Mouse (Mus musculus): Measurements from ENCODE around the gene Dock4. TPM values are rescaled to one million over a fixed set of nuclear protein-coding genes. Genes with fewer than 3 reads are reported as not detected.
"Not testable (repeated sequence)": the region's sequence is repeated elsewhere in the genome, so short reads cannot be mapped to it uniquely, and the experiment has no call there.

The Dock4 gene
- polyA plus RNA-seq, 1 experiment from 2014 or later: 34.3 TPM

DNA sequence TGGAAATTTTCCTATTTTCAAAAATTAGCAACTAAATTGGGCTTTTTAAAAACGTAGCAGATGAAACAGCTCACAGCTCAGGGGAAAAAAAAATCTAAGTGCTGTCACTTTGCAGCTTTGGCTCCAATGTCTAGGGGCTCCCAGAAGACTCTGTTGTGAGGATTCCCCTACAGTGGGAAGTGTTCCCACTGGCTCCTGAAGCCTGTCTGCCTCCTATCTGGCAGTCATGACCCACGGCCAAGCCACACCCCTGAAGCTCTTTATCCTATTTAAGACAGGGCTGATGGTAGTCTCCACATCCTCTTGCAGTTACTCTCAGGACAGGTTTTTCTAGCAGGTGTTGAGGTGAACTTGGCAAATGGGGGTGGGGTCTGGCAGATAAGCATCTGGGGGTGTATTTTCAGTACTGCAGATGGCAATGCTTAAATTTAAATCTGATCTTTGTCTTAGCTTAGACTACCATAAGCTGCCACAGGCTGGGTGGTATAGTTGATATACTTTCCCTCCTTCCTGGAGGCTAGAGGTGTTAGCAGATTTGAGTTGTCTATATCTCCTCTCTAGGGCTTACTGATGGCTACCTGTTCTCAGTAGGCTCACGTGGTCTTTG, 397.8 kb downstream of the Dock4 start:
- no peak for DNase-seq
- WGBS: 72% methylated on average over 3 of the region's 3 CpGs
- Histone ChIP-seq H3K4me2 (ENCODE audit: low read length) (no peak overlapping the region), H3K4me1 (ENCODE audit: control insufficient read depth, insufficient read depth, low read length) (no peaks in the 10 kb centered on the region), H3K36me3 (ENCODE audit: control insufficient read depth, insufficient read depth, low read length) (peaks cover 9% of the 10 kb centered on the region; the same call in 1 of the 2 replicates), H3K4me3 (replicated peaks; ENCODE audit: low read depth, low read length) (no peak overlapping the region), H3K9me3 (ENCODE audit: control insufficient read depth, low read length) (no peaks in the 10 kb centered on the region), H3K27ac (replicated peaks; ENCODE audit: low read depth, low read length) (no peak overlapping the region), H3K27me3 (ENCODE audit: control insufficient read depth, insufficient read depth, low read length) (no peaks in the 10 kb centered on the region), H3K9ac (replicated peaks; ENCODE audit: low read length) (no peak overlapping the region)
- no peak for ATAC-seq (ENCODE audit: low FRiP score, low TSS enrichment)

DNA sequence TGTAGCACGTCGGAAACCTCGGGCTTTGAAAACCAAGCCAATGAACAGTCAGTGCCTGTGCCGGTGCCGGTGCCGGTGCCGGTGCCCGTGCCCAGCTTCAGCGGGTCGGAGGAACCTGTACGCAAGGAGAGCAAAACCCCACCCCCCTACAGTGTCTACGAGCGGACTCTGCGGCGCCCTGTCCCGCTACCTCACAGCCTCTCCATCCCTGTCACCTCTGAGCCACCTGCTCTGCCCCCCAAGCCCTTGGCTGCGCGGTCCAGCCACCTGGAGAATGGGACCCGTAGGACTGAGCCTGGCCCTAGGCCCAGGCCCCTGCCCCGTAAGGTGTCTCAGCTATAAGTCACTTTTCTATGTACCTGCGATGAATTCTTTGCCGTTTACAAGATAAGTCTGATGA, 398.6 kb downstream of the Dock4 start:
- peaks cover 4% of the 10 kb centered on the region; the same call in 1 of the 2 replicates for H3K36me3 ChIP-seq (ENCODE audit: control insufficient read depth, insufficient read depth, low read length)
- no peaks in the 10 kb centered on the region for H3K4me1 ChIP-seq (ENCODE audit: control insufficient read depth, insufficient read depth, low read length)
- 92% methylated on average over 22 of the region's 22 CpGs for WGBS
- H3K4me2 ChIP-seq (ENCODE audit: low read length): no peak overlapping the region
- H3K27me3 ChIP-seq (ENCODE audit: control insufficient read depth, insufficient read depth, low read length): no peaks in the 10 kb centered on the region
- DNase-seq (no peak), ATAC-seq (ENCODE audit: low FRiP score, low TSS enrichment) (0 out of 2 replicates have a peak, but pooled peaks have one; percentile 5)
- no peak overlapping the region for H3K9ac ChIP-seq (replicated peaks; ENCODE audit: low read length)
- H3K9me3 ChIP-seq (ENCODE audit: control insufficient read depth, low read length): no peaks in the 10 kb centered on the region
- H3K27ac ChIP-seq (replicated peaks; ENCODE audit: low read depth, low read length): no peak overlapping the region
- H3K4me3 ChIP-seq (replicated peaks; ENCODE audit: low read depth, low read length): no peak overlapping the region

DNA sequence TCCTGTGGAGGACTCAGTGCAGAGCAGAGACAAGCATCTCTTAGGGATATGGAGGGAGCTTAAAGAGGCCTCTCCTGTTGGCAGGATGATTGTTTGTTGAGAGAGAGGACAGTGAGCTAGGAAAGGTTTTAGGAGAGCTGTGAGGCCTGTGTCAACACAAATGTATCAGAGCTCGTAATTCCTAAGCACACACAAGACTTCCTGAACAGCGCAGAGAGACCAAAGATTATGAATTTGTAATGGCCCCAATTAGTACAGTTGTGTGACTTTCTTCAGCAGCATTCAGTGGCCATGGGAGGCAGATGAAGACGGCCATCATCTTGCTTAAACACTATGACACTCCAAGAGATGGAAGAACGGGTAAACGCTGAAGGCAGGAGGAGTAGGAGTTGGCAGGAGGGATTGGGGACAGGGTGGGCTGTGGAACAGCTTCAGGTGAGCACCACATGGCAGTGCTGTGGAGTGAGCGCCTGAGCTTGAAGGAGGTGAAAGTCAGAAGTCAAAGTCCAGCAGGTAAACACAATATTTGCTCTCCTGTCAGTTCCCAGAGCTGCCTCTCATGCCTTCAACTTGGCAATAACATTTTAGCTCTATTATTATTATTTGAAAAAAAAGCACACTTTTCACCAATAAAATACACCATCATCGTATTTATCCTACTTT, 409.1 kb downstream of the Dock4 start:
- H3K9me3 ChIP-seq (ENCODE audit: control insufficient read depth, low read length): no peaks in the 10 kb centered on the region
- ATAC-seq (ENCODE audit: low FRiP score, low TSS enrichment) (no peak), DNase-seq (no peak)
- no peaks in the 10 kb centered on the region for H3K4me1 ChIP-seq (ENCODE audit: control insufficient read depth, insufficient read depth, low read length)
- no peak overlapping the region for H3K9ac ChIP-seq (replicated peaks; ENCODE audit: low read length)
- 90% methylated on average over 7 of the region's 7 CpGs for WGBS
- H3K4me3 ChIP-seq (replicated peaks; ENCODE audit: low read depth, low read length): no peak overlapping the region
- no peak overlapping the region for H3K4me2 ChIP-seq (ENCODE audit: low read length)
- H3K27me3 ChIP-seq (ENCODE audit: control insufficient read depth, insufficient read depth, low read length): no peaks in the 10 kb centered on the region
- H3K27ac ChIP-seq (replicated peaks; ENCODE audit: low read depth, low read length): no peak overlapping the region
- no peaks in the 10 kb centered on the region for H3K36me3 ChIP-seq (ENCODE audit: control insufficient read depth, insufficient read depth, low read length)

DNA sequence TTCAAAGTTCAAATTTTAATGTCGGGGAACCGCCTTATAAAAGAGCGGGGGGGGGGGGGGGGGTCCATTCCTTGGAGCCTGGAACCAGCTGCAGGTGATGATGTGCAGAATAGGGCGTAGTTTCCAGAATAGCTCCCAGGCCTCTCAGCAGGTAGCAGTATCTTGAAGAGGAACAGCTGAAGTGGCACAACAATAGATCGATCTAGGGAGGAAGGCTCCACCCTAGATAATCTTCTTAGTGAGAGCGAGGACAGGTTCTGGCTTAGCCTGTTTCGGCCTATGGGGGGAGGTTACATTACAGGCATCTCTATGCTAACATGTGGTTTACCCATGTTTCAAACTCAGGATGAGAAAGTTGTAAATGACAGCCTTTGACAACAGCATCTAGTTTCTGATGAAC, 411.7 kb downstream of the Dock4 start:
- no peaks in the 10 kb centered on the region for H3K9me3 ChIP-seq (ENCODE audit: control insufficient read depth, low read length)
- no peaks in the 10 kb centered on the region for H3K27me3 ChIP-seq (ENCODE audit: control insufficient read depth, insufficient read depth, low read length)
- no peak for DNase-seq
- no peak overlapping the region for H3K4me3 ChIP-seq (replicated peaks; ENCODE audit: low read depth, low read length)
- WGBS: 81% methylated on average over 7 of the region's 7 CpGs
- no peak overlapping the region for H3K27ac ChIP-seq (replicated peaks; ENCODE audit: low read depth, low read length)
- no peaks in the 10 kb centered on the region for H3K4me1 ChIP-seq (ENCODE audit: control insufficient read depth, insufficient read depth, low read length)
- no peak for ATAC-seq (ENCODE audit: low FRiP score, low TSS enrichment)
- H3K9ac ChIP-seq (replicated peaks; ENCODE audit: low read length): no peak overlapping the region
- H3K36me3 ChIP-seq (ENCODE audit: control insufficient read depth, insufficient read depth, low read length): no peaks in the 10 kb centered on the region
- no peak overlapping the region for H3K4me2 ChIP-seq (ENCODE audit: low read length)

DNA sequence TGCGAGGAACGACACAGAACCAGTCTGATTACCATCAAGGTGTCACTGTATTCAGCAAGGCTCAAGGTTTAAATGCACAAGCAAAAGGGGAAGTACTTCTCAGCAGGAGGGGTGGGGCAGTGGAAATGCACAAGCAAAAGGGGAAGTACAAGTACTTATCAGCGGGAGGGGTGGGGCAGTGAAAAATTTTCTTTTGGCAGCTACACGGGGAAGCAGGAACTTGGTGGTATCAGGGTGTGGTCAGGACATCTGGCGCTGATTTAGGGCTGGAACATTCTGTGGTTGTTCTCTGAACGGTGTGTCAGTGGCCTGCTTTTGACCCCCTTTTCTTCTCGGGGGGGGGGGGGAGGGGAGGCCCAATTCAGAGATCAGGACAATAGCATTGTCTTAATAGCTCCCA, 413.0 kb downstream of the Dock4 start:
- not testable (repeated sequence) for DNase-seq

DNA sequence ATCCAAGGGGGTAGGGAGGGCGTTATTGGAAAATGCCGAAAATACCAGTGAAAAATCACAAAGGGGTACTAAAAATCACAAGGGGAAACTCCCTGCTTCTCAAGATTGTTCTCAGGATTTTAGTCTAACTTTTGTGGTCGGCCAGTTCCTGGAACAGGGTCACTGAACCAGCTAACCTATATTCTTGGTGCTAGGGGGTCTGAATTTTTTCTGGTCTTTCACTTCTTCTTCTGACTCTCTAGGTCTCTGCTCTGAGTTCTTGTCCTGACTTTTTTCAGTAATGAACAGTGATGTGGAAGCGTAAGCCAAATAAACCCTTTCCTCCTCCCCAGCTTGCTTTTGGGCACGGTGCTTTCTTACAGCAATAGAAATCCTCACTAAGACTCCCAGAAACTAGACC, 424.6 kb downstream of the Dock4 start:
- WGBS: 95% methylated on average over 5 of the region's 5 CpGs
- no peaks in the 10 kb centered on the region for H3K27me3 ChIP-seq (ENCODE audit: control insufficient read depth, insufficient read depth, low read length)
- no peaks in the 10 kb centered on the region for H3K9me3 ChIP-seq (ENCODE audit: control insufficient read depth, low read length)
- H3K4me2 ChIP-seq (ENCODE audit: low read length): no peak overlapping the region
- H3K36me3 ChIP-seq (ENCODE audit: control insufficient read depth, insufficient read depth, low read length): no peaks in the 10 kb centered on the region
- H3K4me3 ChIP-seq (replicated peaks; ENCODE audit: low read depth, low read length): no peak overlapping the region
- no peak overlapping the region for H3K9ac ChIP-seq (replicated peaks; ENCODE audit: low read length)
- no peak overlapping the region for H3K27ac ChIP-seq (replicated peaks; ENCODE audit: low read depth, low read length)
- no peak for DNase-seq
- H3K4me1 ChIP-seq (ENCODE audit: control insufficient read depth, insufficient read depth, low read length): no peaks in the 10 kb centered on the region
- ATAC-seq (ENCODE audit: low FRiP score, low TSS enrichment): no peak

More for the DNA sequence above, 413.0 kb downstream of the Dock4 start:
- H3K4me3 ChIP-seq (replicated peaks; ENCODE audit: low read depth, low read length); H3K27ac ChIP-seq (replicated peaks; ENCODE audit: low read depth, low read length); H3K4me1 ChIP-seq (ENCODE audit: control insufficient read depth, insufficient read depth, low read length); H3K4me2 ChIP-seq (ENCODE audit: low read length); H3K9me3 ChIP-seq (ENCODE audit: control insufficient read depth, low read length); H3K27me3 ChIP-seq (ENCODE audit: control insufficient read depth, insufficient read depth, low read length); ATAC-seq (ENCODE audit: low FRiP score, low TSS enrichment); H3K36me3 ChIP-seq (ENCODE audit: control insufficient read depth, insufficient read depth, low read length); H3K9ac ChIP-seq (replicated peaks; ENCODE audit: low read length): not testable (repeated sequence)
- WGBS: 95% methylated on average over 7 of the region's 7 CpGs

DNA sequence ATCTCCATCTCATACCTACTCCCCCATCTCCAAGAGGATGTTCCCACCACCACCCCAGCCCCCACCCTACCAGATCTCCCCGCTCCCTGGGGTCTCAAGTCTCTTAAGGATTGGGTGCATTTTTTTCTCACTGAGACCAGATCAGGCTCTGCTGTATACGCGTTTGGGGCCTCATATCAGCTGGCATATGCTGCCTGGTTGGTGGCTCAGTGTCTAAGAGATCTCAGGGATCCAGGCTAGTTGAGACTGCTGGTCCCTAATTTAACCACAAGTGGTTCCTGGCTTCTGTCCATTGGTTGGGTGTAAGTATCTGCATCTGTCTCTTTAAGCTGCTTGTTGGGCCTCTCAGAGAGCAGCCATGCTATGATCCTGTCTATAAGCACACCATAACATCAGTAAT, 427.0 kb downstream of the Dock4 start:
- Histone ChIP-seq H3K4me1 (ENCODE audit: control insufficient read depth, insufficient read depth, low read length) (no peaks in the 10 kb centered on the region), H3K27ac (replicated peaks; ENCODE audit: low read depth, low read length) (no peak overlapping the region), H3K9me3 (ENCODE audit: control insufficient read depth, low read length) (no peaks in the 10 kb centered on the region), H3K4me3 (replicated peaks; ENCODE audit: low read depth, low read length) (no peak overlapping the region), H3K36me3 (ENCODE audit: control insufficient read depth, insufficient read depth, low read length) (no peaks in the 10 kb centered on the region), H3K9ac (replicated peaks; ENCODE audit: low read length) (no peak overlapping the region), H3K4me2 (ENCODE audit: low read length) (no peak overlapping the region), H3K27me3 (ENCODE audit: control insufficient read depth, insufficient read depth, low read length) (no peaks in the 10 kb centered on the region)
- ATAC-seq (ENCODE audit: low FRiP score, low TSS enrichment): no peak
- no peak for DNase-seq
- WGBS: 91% methylated on average over 3 of the region's 3 CpGs

DNA sequence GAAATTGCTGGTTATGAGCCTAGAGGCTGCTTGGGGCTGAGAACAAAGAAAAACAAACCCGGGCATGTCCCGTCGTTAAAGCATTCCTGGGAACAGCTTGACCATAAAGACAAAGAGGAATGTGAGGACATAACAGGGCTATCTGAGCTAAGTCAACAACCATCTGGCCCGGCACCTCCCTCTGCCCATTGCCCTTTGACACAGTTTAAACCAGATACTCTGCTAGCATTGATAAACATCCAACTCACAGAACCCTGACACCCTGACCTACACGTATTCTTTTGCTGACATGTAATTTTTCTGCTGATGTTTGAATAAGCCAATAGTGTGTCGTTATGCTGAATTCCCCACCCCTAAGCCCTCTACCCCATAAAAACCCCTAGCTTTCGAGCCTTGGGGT, 427.5 kb downstream of the Dock4 start:
- not testable (repeated sequence) for H3K9ac ChIP-seq (replicated peaks; ENCODE audit: low read length); H3K9me3 ChIP-seq (ENCODE audit: control insufficient read depth, low read length); DNase-seq; H3K4me3 ChIP-seq (replicated peaks; ENCODE audit: low read depth, low read length); H3K27me3 ChIP-seq (ENCODE audit: control insufficient read depth, insufficient read depth, low read length); H3K36me3 ChIP-seq (ENCODE audit: control insufficient read depth, insufficient read depth, low read length); H3K4me1 ChIP-seq (ENCODE audit: control insufficient read depth, insufficient read depth, low read length); ATAC-seq (ENCODE audit: low FRiP score, low TSS enrichment); H3K27ac ChIP-seq (replicated peaks; ENCODE audit: low read depth, low read length); H3K4me2 ChIP-seq (ENCODE audit: low read length)
- WGBS: 91% methylated on average over 7 of the region's 7 CpGs

DNA sequence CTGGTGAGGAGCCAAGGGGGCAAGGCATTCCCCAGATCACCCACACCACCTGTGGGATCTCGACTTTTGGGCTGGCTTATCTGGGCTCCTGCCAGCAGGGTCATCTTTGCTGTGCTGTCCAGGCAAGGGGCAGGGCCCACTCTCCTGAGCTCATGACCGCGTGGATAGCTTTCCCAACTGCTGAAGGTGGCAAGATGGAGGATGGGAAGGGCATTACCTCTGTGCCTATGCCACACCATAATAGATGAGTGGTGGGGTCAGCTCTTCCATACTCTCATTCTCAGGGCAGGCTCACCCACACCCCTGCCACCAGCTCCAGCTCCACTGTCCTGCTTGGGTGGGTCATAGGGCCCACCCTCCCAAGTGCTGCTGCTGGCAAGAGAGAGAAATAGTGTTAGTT, 439.2 kb downstream of the Dock4 start:
- Histone ChIP-seq H3K9me3 (ENCODE audit: control insufficient read depth, low read length) (no peaks in the 10 kb centered on the region), H3K27me3 (ENCODE audit: control insufficient read depth, insufficient read depth, low read length) (no peaks in the 10 kb centered on the region), H3K4me2 (ENCODE audit: low read length) (no peak overlapping the region), H3K4me3 (replicated peaks; ENCODE audit: low read depth, low read length) (no peak overlapping the region), H3K36me3 (ENCODE audit: control insufficient read depth, insufficient read depth, low read length) (no peaks in the 10 kb centered on the region), H3K4me1 (ENCODE audit: control insufficient read depth, insufficient read depth, low read length) (no peaks in the 10 kb centered on the region), H3K27ac (replicated peaks; ENCODE audit: low read depth, low read length) (no peak overlapping the region), H3K9ac (replicated peaks; ENCODE audit: low read length) (no peak overlapping the region)
- no peak for DNase-seq
- WGBS: 88% methylated on average over 3 of the region's 3 CpGs
- no peak for ATAC-seq (ENCODE audit: low FRiP score, low TSS enrichment)

Data from midbrain, embryonic 14.5 days (tissue).